Mouse (Mus musculus): ENCODE measurements at regions not wholly inside any gene's neighbourhood (a gene's known extent, or its start where the extent isn't known, plus 50 kb on each side); places are given as distances from the start of the nearest gene placed in this dataset.

GRCm38 (mm10) chrX:108608446-108608845 lies 56.2 kb downstream of the Gm379 start:
- no peak for DNase-seq

- DNase-seq: no peak
These were observed 64.7 kb downstream of the Gm379 start for GRCm38 (mm10) chrX:108599906-108600468.

- no peak for DNase-seq
These were observed 102.7 kb downstream of the Gm379 start for GRCm38 (mm10) chrX:108561977-108562376.

GRCm38 (mm10) chrX:108543149-108543548 lies 121.5 kb downstream of the Gm379 start:
- DNase-seq: no peak

GRCm38 (mm10) chrX:108541410-108541809 lies 123.3 kb downstream of the Gm379 start:
- no peak for DNase-seq

- peak; percentile 50 for DNase-seq
These were observed 127.7 kb downstream of the Gm379 start for GRCm38 (mm10) chrX:108536995-108537394.

Measured in cerebellum, adult 9-10 months (tissue).